Mouse (Mus musculus) heart, embryonic 12.5 days (tissue): Measurements from ENCODE around the gene Slc35b3. TPM values are rescaled to one million over a fixed set of nuclear protein-coding genes. Genes with fewer than 3 reads are reported as not detected.

Source experiments
- ATAC-seq: fragments of 200-750 bp; cut with Nextera tagmentation; 2 replicates; pipeline ENCODE4 v1.8.0; 2017; ENCODE audit warnings: moderate TSS enrichment, moderate library complexity; ENCODE audit not compliant: insufficient number of reproducible peaks, low FRiP score
- H3K27ac ChIP-seq: fragments of 300-500 bp; sonication (generic); 2 replicates; pipeline ENCODE4 v1.5.1; 2016; ENCODE audit warnings: mild to moderate bottlenecking, moderate library complexity; ENCODE audit not compliant: poor library complexity, severe bottlenecking
- H3K27me3 ChIP-seq: fragments of 300-500 bp; sonication (generic); replicated peaks from 2 replicates; pipeline ENCODE4 v1.6.1; 2016; ENCODE audit warnings: mild to moderate bottlenecking, moderate library complexity
- H3K36me3 ChIP-seq: fragments of 300-500 bp; sonication (generic); 2 replicates; pipeline ENCODE4 v1.6.1; 2016; ENCODE audit warnings: mild to moderate bottlenecking, moderate library complexity
- H3K4me1 ChIP-seq: fragments of 300-500 bp; sonication (generic); replicated peaks from 2 replicates; pipeline ENCODE4 v1.6.1; 2016; ENCODE audit warnings: mild to moderate bottlenecking
- H3K4me2 ChIP-seq: fragments of 300-500 bp; sonication (generic); 2 replicates; pipeline ENCODE4 v1.6.1; 2016; ENCODE audit warnings: mild to moderate bottlenecking, moderate library complexity
- H3K4me3 ChIP-seq: fragments of 300-500 bp; sonication (generic); 2 replicates; pipeline ENCODE4 v1.5.1; 2016; ENCODE audit warnings: mild to moderate bottlenecking
- H3K9ac ChIP-seq: fragments of 300-500 bp; sonication (generic); 2 replicates; pipeline ENCODE4 v1.6.1; 2016; ENCODE audit warnings: mild to moderate bottlenecking, moderate library complexity
- H3K9me3 ChIP-seq: fragments of 300-500 bp; sonication (generic); replicated peaks from 2 replicates; pipeline ENCODE4 v1.6.1; 2016; ENCODE audit warnings: mild to moderate bottlenecking, moderate library complexity
- WGBS: fragments of 180-500 bp; shearing (Covaris S2); methylation state at CpG from one replicate; pipeline ENCODE4 v1.1.7; 2016; 5-methylcytosine and 5-hydroxymethylcytosine counted together
- polyA plus RNA-seq: library from polyadenylated mRNA; unstranded; fragments of >200 nt; fragmentation: Nextera tagmentation; extraction: Ambion mirVana; gene quantifications from 2 replicates; pipeline ENCODE4 v1.2.1, GENCODE M21; 2016

The Slc35b3 gene
- polyA plus RNA-seq = 25.0 and 26.8 TPM in 2 replicates

DNA sequence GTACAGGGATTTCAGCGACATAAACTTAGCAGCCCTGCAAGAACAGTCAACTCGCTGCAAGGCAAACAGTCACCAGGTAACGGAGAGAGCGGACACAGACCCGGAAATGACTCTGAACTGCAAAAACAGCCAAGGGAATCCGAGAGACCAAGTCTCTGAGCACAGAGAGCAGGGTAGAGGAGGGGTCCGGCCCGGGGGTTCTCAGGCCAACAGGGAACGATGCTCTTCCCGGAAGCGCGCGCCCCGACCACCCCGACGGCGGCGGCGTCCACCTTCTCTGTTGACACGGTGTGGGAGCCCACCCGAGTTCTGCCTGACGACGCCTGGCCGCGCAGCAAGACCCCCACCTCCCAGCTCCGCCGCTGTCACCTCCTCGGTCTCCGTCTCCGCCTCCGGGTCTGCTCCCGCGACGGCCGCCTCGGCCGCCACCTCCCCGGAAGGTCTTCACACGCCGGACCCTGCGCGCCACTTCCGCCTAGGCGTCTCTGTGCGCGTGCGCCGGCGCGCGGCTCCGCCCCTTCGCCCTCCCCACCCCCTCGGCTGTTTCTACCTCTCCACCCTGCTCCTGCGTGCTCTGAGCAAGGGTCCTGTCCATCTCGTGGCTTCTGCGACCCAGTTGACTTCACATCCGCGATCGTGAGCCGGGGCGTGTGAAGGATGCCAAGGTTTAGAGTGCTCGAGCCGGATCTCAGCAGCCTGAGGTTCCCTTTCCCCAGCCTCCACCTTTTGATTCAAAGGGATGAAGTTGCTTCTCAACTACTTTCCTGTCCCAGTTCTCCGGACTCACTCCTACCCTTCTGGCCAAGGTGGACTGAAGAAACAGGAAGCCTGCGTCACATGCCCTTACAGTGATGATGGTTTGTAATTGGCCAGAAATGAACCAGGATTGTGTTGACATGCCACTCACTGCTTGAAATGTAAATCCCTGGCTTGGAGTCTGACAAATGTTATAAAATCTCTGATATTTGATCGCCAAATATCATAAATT lies at the start of gene Slc35b3:
Slc35b3 (minus strand) TSS at position 813 of the 988 bp plus-strand sequence.
- 1% methylated on average over 67 of the region's 67 CpGs for WGBS
- H3K9ac ChIP-seq = peak within 1 kb of the TSS; percentile 91
- ATAC-seq = peak; percentile 96

DNA sequence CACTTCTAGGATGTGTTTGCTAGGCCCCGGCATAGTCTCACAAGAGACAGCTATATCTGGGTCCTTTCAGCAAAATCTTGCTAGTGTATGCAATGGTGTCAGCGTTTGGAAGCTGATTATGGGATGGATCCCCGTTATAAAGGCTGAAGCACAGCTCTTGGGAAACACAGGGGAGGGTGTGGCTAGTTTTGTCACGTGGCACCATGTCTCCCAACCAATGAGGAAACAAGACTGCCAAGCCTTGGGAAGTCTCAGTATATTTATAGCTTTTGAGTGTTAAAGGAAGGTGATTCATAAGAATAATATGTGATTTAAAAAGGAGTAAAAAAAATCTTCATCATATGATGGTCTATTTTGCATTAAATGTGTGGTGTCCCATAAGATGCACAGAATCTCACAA lies 49.6 kb upstream of the Slc35b3 start:
- no peaks in the 10 kb centered on the region for H3K27me3 ChIP-seq
- WGBS = 57% methylated on average over 4 of the region's 4 CpGs
- H3K36me3 ChIP-seq = no peaks in the 10 kb centered on the region
- H3K9ac ChIP-seq = no peak overlapping the region
- no peak overlapping the region for H3K27ac ChIP-seq
- no peak overlapping the region for H3K4me2 ChIP-seq
- ATAC-seq = no peak
- no peaks in the 10 kb centered on the region for H3K9me3 ChIP-seq
- peaks cover 6% of the 10 kb centered on the region for H3K4me1 ChIP-seq
- no peak overlapping the region for H3K4me3 ChIP-seq

More for the DNA sequence above, at the start of gene Slc35b3:
- peak within 1 kb of the TSS; percentile 94 for H3K4me3 ChIP-seq
- no peaks in the 10 kb centered on the region for H3K9me3 ChIP-seq
- H3K4me2 ChIP-seq = peak within 1 kb of the TSS; percentile 71
- H3K27me3 ChIP-seq = no peaks in the 10 kb centered on the region
- peaks cover 22% of the 10 kb centered on the region for H3K4me1 ChIP-seq
- peak within 1 kb of the TSS; percentile 88 for H3K27ac ChIP-seq
- H3K36me3 ChIP-seq = peaks cover 5% of the 10 kb centered on the region; the same call in 1 of the 2 replicates

- Histone ChIP-seq H3K36me3 (no peaks in the 10 kb centered on the region), H3K4me2 (no peak overlapping the region), H3K9me3 (no peaks in the 10 kb centered on the region; the same call in 1 of the 2 replicates), H3K9ac (no peak overlapping the region), H3K27ac (no peak overlapping the region), H3K4me1 (peaks cover 8% of the 10 kb centered on the region; the same call in 1 of the 2 replicates), H3K4me3 (no peak overlapping the region), H3K27me3 (no peaks in the 10 kb centered on the region)
- no peak for ATAC-seq
Observed at GRCm38 (mm10) chr13:39003101-39003762, 42.6 kb upstream of the Slc35b3 start.

DNA sequence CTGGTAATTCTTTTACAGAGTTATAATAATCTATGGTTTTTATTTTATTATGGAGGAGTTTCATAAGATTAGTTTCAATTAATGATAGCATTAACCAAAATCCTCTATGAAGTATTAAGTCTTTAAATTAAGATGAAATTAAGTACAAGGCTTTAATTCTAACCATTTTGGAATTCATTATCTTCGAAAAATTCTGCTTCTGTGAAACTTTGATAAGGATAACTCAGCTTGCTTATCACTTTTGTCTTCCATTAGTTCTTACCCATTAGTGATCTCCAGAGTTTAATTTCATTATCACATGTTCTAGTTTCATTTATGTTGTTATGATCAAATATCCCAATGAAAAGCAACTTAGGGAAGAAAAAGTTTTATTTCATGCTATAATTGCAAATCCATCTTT lies 41.7 kb upstream of the Slc35b3 start:
- WGBS = 73% methylated on average over 1 of the region's 1 CpGs
- no peaks in the 10 kb centered on the region; the same call in 1 of the 2 replicates for H3K9me3 ChIP-seq
- no peak for ATAC-seq

GRCm38 (mm10) chr13:39001434-39001833 lies 40.8 kb upstream of the Slc35b3 start:
- H3K4me3 ChIP-seq = no peak overlapping the region
- peak; percentile 61; the same call in 1 of the 2 replicates for ATAC-seq

More for the DNA sequence above, 41.7 kb upstream of the Slc35b3 start:
- peaks cover 8% of the 10 kb centered on the region; the same call in 1 of the 2 replicates for H3K4me1 ChIP-seq
- no peak overlapping the region for H3K27ac ChIP-seq
- no peaks in the 10 kb centered on the region for H3K27me3 ChIP-seq
- no peak overlapping the region for H3K4me2 ChIP-seq
- no peak overlapping the region for H3K9ac ChIP-seq
- no peaks in the 10 kb centered on the region for H3K36me3 ChIP-seq
- H3K4me3 ChIP-seq = no peak overlapping the region

GRCm38 (mm10) chr13:38998958-38999357 lies 38.3 kb upstream of the Slc35b3 start:
- WGBS = 38% methylated on average over 9 of the region's 9 CpGs
- Histone ChIP-seq H3K27ac (no peak overlapping the region), H3K36me3 (no peaks in the 10 kb centered on the region), H3K4me3 (no peak overlapping the region), H3K9me3 (no peaks in the 10 kb centered on the region; the same call in 1 of the 2 replicates), H3K27me3 (no peaks in the 10 kb centered on the region), H3K4me1 (peaks cover 8% of the 10 kb centered on the region; the same call in 1 of the 2 replicates), H3K4me2 (peak overlapping the region; percentile 5; the same call in 1 of the 2 replicates), H3K9ac (no peak overlapping the region)
- ATAC-seq = no peak

More at GRCm38 (mm10) chr13:39001434-39001833, 40.8 kb upstream of the Slc35b3 start:
- Histone ChIP-seq H3K27ac (no peak overlapping the region), H3K9me3 (no peaks in the 10 kb centered on the region; the same call in 1 of the 2 replicates), H3K36me3 (no peaks in the 10 kb centered on the region), H3K4me2 (no peak overlapping the region), H3K4me1 (peaks cover 8% of the 10 kb centered on the region; the same call in 1 of the 2 replicates), H3K9ac (no peak overlapping the region), H3K27me3 (no peaks in the 10 kb centered on the region)
- 38% methylated on average over 11 of the region's 11 CpGs for WGBS

DNA sequence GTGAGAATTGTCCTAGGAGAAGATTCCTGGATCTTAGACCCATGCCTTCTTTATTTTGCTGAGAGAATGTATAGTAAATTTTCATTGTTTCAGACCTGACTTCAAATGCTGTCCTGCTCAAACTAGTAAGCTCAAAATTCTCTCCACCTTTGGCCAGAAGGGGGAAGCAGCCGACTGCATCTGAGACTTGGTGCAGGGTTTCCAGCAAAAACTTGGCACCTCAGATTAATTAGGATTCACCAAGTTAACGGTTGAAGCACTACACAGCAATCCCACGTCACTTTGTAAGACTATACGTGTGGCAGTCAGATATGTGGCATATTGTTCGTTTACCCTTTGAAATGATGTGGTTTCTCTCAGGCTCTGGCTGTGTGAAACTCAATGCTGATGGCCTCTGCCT lies 31.9 kb upstream of the Slc35b3 start:
- Histone ChIP-seq H3K27me3 (no peaks in the 10 kb centered on the region), H3K27ac (no peak overlapping the region), H3K9me3 (no peaks in the 10 kb centered on the region), H3K9ac (no peak overlapping the region), H3K4me2 (no peak overlapping the region), H3K36me3 (no peaks in the 10 kb centered on the region), H3K4me3 (no peak overlapping the region), H3K4me1 (no peaks in the 10 kb centered on the region)
- ATAC-seq = no peak
- 28% methylated on average over 5 of the region's 5 CpGs for WGBS

DNA sequence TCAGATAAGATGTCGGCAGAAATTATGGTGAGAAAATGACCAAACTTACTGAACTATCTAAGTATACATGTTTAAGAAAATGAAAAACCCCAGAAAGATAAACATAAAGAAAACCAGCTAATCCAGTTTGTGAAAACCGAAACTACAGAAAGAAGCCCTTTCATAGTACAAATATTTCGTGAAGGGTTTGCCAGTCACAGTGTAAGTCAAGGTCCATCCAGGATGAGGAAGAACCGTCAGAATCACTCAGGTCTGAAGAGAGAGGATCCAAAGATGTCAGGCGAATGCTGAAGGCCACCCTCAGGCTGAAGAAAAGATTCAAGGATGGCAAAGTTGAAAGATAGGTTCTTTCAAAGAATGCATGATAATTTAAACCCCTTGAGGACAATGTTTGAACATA lies 23.1 kb upstream of the Slc35b3 start:
- WGBS = 73% methylated on average over 5 of the region's 5 CpGs
- no peaks in the 10 kb centered on the region for H3K27me3 ChIP-seq
- no peak overlapping the region for H3K4me3 ChIP-seq
- no peak for ATAC-seq
- H3K4me2 ChIP-seq = no peak overlapping the region
- no peak overlapping the region for H3K27ac ChIP-seq
- no peaks in the 10 kb centered on the region for H3K9me3 ChIP-seq
- no peaks in the 10 kb centered on the region for H3K36me3 ChIP-seq
- H3K9ac ChIP-seq = no peak overlapping the region
- no peaks in the 10 kb centered on the region for H3K4me1 ChIP-seq

- Histone ChIP-seq H3K9ac (no peak overlapping the region), H3K27ac (no peak overlapping the region), H3K36me3 (no peaks in the 10 kb centered on the region), H3K4me1 (no peaks in the 10 kb centered on the region), H3K27me3 (no peaks in the 10 kb centered on the region), H3K9me3 (no peaks in the 10 kb centered on the region), H3K4me3 (no peak overlapping the region), H3K4me2 (no peak overlapping the region)
- WGBS = 77% methylated on average over 3 of the region's 3 CpGs
- ATAC-seq = no peak
Observed at GRCm38 (mm10) chr13:38980900-38981299, 20.2 kb upstream of the Slc35b3 start.

DNA sequence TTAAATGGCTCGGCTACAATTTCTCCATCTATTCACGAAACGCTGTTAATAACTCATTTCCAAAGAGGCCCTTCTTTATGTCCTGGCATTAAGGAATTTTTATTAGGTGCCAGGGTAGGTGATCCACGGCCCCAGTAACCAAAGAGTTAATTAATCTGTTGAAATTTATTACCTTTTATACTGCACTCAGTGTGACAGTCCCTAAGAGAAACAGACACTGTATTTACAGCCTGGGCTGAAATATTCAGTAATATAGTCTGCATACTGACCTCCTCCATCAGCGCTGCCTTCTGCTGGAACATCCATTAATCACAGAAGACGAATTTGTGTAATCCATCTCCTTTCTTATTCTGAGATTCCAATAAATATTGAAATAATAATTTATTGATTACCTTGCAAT lies 16.3 kb upstream of the Slc35b3 start:
- H3K36me3 ChIP-seq = no peaks in the 10 kb centered on the region
- H3K4me1 ChIP-seq = no peaks in the 10 kb centered on the region
- no peak overlapping the region for H3K9ac ChIP-seq
- WGBS = 82% methylated on average over 6 of the region's 6 CpGs
- no peaks in the 10 kb centered on the region for H3K27me3 ChIP-seq
- no peaks in the 10 kb centered on the region for H3K9me3 ChIP-seq
- H3K27ac ChIP-seq = no peak overlapping the region
- H3K4me2 ChIP-seq = no peak overlapping the region
- ATAC-seq = no peak
- no peak overlapping the region for H3K4me3 ChIP-seq

DNA sequence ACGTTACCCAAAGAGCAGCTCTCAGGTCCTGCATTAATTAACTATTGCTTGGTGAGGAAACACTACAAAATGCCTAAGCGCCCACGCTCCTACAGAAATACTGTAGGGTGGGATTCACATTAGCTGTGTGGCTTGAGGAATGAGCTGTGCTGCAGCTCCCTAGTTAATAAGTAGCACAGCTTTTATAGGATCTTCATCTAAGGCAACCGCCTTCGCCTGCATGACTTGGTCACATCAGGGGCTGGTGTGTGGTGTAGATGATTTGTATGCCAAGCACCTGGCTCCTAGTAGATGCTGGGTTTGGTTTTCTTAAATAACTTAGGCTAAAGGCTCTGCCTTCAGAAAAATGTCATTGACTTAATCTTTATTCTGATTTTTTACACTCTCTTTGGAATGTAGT lies 15.2 kb upstream of the Slc35b3 start:
- WGBS = 88% methylated on average over 5 of the region's 5 CpGs
- Histone ChIP-seq H3K4me2 (no peak overlapping the region), H3K27ac (no peak overlapping the region), H3K9me3 (no peaks in the 10 kb centered on the region), H3K4me3 (no peak overlapping the region), H3K9ac (no peak overlapping the region), H3K27me3 (no peaks in the 10 kb centered on the region), H3K4me1 (no peaks in the 10 kb centered on the region), H3K36me3 (no peaks in the 10 kb centered on the region)
- no peak for ATAC-seq
